Mouse (Mus musculus) forebrain, embryonic 13.5 days (tissue): ENCODE measurements around the gene Slc19a3. TPM values are rescaled to one million over a fixed set of nuclear protein-coding genes. Genes with fewer than 3 reads are reported as not detected.

ENCODE experiments used
- ATAC-seq: fragments of 200-750 bp; cut with Nextera tagmentation; 2 replicates; pipeline ENCODE4 v1.8.0; 2017
- H3K27ac ChIP-seq: fragments of 300-500 bp; sonication (generic); 2 replicates; pipeline ENCODE4 v1.5.1; 2015; ENCODE audit warnings: inconsistent platforms, mild to moderate bottlenecking, moderate library complexity
- H3K27me3 ChIP-seq: fragments of 300-500 bp; sonication (generic); 2 replicates; pipeline ENCODE4 v1.6.1; 2015; ENCODE audit warnings: mild to moderate bottlenecking, inconsistent platforms
- H3K36me3 ChIP-seq: fragments of 300-500 bp; sonication (generic); 2 replicates; pipeline ENCODE4 v1.6.1; 2015; ENCODE audit warnings: mild to moderate bottlenecking, inconsistent platforms; ENCODE audit not compliant: poor library complexity, severe bottlenecking
- H3K4me1 ChIP-seq: fragments of 300-500 bp; sonication (generic); 2 replicates; pipeline ENCODE4 v1.6.1; 2015; ENCODE audit warnings: inconsistent platforms
- H3K4me2 ChIP-seq: fragments of 300-500 bp; sonication (generic); 2 replicates; pipeline ENCODE4 v1.6.1; 2015; ENCODE audit warnings: inconsistent platforms, mild to moderate bottlenecking, moderate library complexity
- H3K4me3 ChIP-seq: fragments of 300-500 bp; sonication (generic); 2 replicates; pipeline ENCODE4 v1.5.1; 2015; ENCODE audit warnings: mild to moderate bottlenecking, inconsistent platforms
- H3K9ac ChIP-seq: fragments of 300-500 bp; sonication (generic); 2 replicates; pipeline ENCODE4 v1.6.1; 2015; ENCODE audit warnings: mild to moderate bottlenecking, inconsistent platforms
- H3K9me3 ChIP-seq: fragments of 300-500 bp; sonication (generic); replicated peaks from 2 replicates; pipeline ENCODE4 v1.6.1; 2016; ENCODE audit warnings: inconsistent platforms
- WGBS: fragments of 180-500 bp; shearing (Covaris S2); methylation state at CpG from one replicate; pipeline ENCODE4 v1.1.7; 2015; 5-methylcytosine and 5-hydroxymethylcytosine counted together
- polyA plus RNA-seq: library from polyadenylated mRNA; unstranded; fragments of >200 nt; fragmentation: Nextera tagmentation; extraction: Ambion mirVana; gene quantifications from 2 replicates; pipeline ENCODE4 v1.2.1, GENCODE M21; 2015

The Slc19a3 gene
- polyA plus RNA-seq: 0.35 and 0.59 TPM in 2 replicates

GRCm38 (mm10) chr1:83038109-83038672 lies at the start of gene Slc19a3:
Gene Slc19a3, minus strand, starts transcription at chr1:83038448.
- Histone ChIP-seq H3K4me3 (peak within 1 kb of the TSS; percentile 47), H3K4me1 (peaks cover 10% of the 10 kb centered on the region), H3K9me3 (no peaks in the 10 kb centered on the region), H3K27ac (no peak within 1 kb of the TSS), H3K27me3 (no peaks in the 10 kb centered on the region), H3K4me2 (peak within 1 kb of the TSS; percentile 76), H3K9ac (peak within 1 kb of the TSS; percentile 58), H3K36me3 (no peaks in the 10 kb centered on the region)
- ATAC-seq: peak; percentile 96
- under 1% methylated on average over 23 of the region's 25 CpGs for WGBS

- H3K27ac ChIP-seq: no peak overlapping the region
- H3K4me2 ChIP-seq: no peak overlapping the region
- H3K4me3 ChIP-seq: no peak overlapping the region
- no peaks in the 10 kb centered on the region for H3K36me3 ChIP-seq
- H3K9me3 ChIP-seq: no peaks in the 10 kb centered on the region
- H3K27me3 ChIP-seq: no peaks in the 10 kb centered on the region
- no peak for ATAC-seq
- H3K4me1 ChIP-seq: no peaks in the 10 kb centered on the region
- WGBS: 93% methylated on average over 2 of the region's 2 CpGs
- H3K9ac ChIP-seq: no peak overlapping the region
Measured at GRCm38 (mm10) chr1:83084790-83085189, 46.5 kb upstream of the Slc19a3 start.

- no peak for ATAC-seq
- Histone ChIP-seq H3K4me1 (peaks cover 5% of the 10 kb centered on the region; the same call in 1 of the 2 replicates), H3K9me3 (no peaks in the 10 kb centered on the region), H3K4me2 (no peak overlapping the region), H3K36me3 (no peaks in the 10 kb centered on the region), H3K9ac (no peak overlapping the region), H3K27me3 (no peaks in the 10 kb centered on the region), H3K4me3 (no peak overlapping the region), H3K27ac (no peak overlapping the region)
- WGBS: 87% methylated on average over 6 of the region's 6 CpGs
Measured at GRCm38 (mm10) chr1:83077016-83077415, 38.8 kb upstream of the Slc19a3 start.

GRCm38 (mm10) chr1:83076190-83076917 lies 38.1 kb upstream of the Slc19a3 start:
- peak; percentile 94 for ATAC-seq
- H3K4me2 ChIP-seq: peak overlapping the region; percentile 47

GRCm38 (mm10) chr1:83075526-83076189 lies 37.4 kb upstream of the Slc19a3 start:
- WGBS: 34% methylated on average over 15 of the region's 15 CpGs
- no peak overlapping the region for H3K9ac ChIP-seq
- H3K4me1 ChIP-seq: peaks cover 5% of the 10 kb centered on the region; the same call in 1 of the 2 replicates
- peak; percentile 68 for ATAC-seq
- H3K4me2 ChIP-seq: peak overlapping the region; percentile 47
- H3K27me3 ChIP-seq: no peaks in the 10 kb centered on the region
- H3K9me3 ChIP-seq: no peaks in the 10 kb centered on the region
- no peak overlapping the region for H3K27ac ChIP-seq
- H3K4me3 ChIP-seq: peak overlapping the region; percentile 27
- H3K36me3 ChIP-seq: no peaks in the 10 kb centered on the region

More at GRCm38 (mm10) chr1:83076190-83076917, 38.1 kb upstream of the Slc19a3 start:
- no peaks in the 10 kb centered on the region for H3K36me3 ChIP-seq
- H3K27ac ChIP-seq: no peak overlapping the region
- H3K9ac ChIP-seq: no peak overlapping the region
- H3K27me3 ChIP-seq: no peaks in the 10 kb centered on the region
- WGBS: 44% methylated on average over 11 of the region's 11 CpGs
- no peaks in the 10 kb centered on the region for H3K9me3 ChIP-seq
- peak overlapping the region; percentile 27 for H3K4me3 ChIP-seq
- peaks cover 5% of the 10 kb centered on the region; the same call in 1 of the 2 replicates for H3K4me1 ChIP-seq

GRCm38 (mm10) chr1:83067205-83067604 lies 29.0 kb upstream of the Slc19a3 start:
- Histone ChIP-seq H3K27ac (no peak overlapping the region), H3K27me3 (no peaks in the 10 kb centered on the region), H3K9me3 (no peaks in the 10 kb centered on the region), H3K9ac (no peak overlapping the region), H3K4me3 (no peak overlapping the region), H3K36me3 (no peaks in the 10 kb centered on the region), H3K4me2 (no peak overlapping the region), H3K4me1 (no peaks in the 10 kb centered on the region)
- WGBS: 89% methylated on average over 10 of the region's 10 CpGs
- ATAC-seq: no peak

GRCm38 (mm10) chr1:83066577-83066976 lies 28.3 kb upstream of the Slc19a3 start:
- Histone ChIP-seq H3K9me3 (no peaks in the 10 kb centered on the region), H3K4me2 (no peak overlapping the region), H3K27me3 (no peaks in the 10 kb centered on the region), H3K4me1 (no peaks in the 10 kb centered on the region), H3K4me3 (no peak overlapping the region), H3K9ac (no peak overlapping the region), H3K36me3 (no peaks in the 10 kb centered on the region), H3K27ac (no peak overlapping the region)
- 72% methylated on average over 4 of the region's 4 CpGs for WGBS
- no peak for ATAC-seq

GRCm38 (mm10) chr1:83064851-83065250 lies 26.6 kb upstream of the Slc19a3 start:
- Histone ChIP-seq H3K4me1 (no peaks in the 10 kb centered on the region), H3K4me3 (no peak overlapping the region), H3K9me3 (no peaks in the 10 kb centered on the region), H3K9ac (no peak overlapping the region), H3K36me3 (no peaks in the 10 kb centered on the region), H3K27me3 (no peaks in the 10 kb centered on the region), H3K27ac (no peak overlapping the region), H3K4me2 (no peak overlapping the region)
- ATAC-seq: no peak; the same call in 1 of the 2 replicates
- 31% methylated on average over 3 of the region's 3 CpGs for WGBS

GRCm38 (mm10) chr1:83060643-83061042 lies 22.4 kb upstream of the Slc19a3 start, which contains the start of gene Krtap28-13:
Gene Krtap28-13, plus strand, starts transcription at chr1:83060930.
- 92% methylated on average over 4 of the region's 4 CpGs for WGBS
- Histone ChIP-seq H3K36me3 (no peaks in the 10 kb centered on the region), H3K4me1 (no peaks in the 10 kb centered on the region), H3K27ac (no peak within 1 kb of the TSS), H3K4me3 (no peak within 1 kb of the TSS), H3K9me3 (no peaks in the 10 kb centered on the region), H3K4me2 (no peak within 1 kb of the TSS), H3K9ac (no peak within 1 kb of the TSS), H3K27me3 (no peaks in the 10 kb centered on the region)
- ATAC-seq: no peak

- Histone ChIP-seq H3K36me3 (no peaks in the 10 kb centered on the region), H3K9me3 (no peaks in the 10 kb centered on the region), H3K27ac (no peak within 1 kb of the TSS), H3K27me3 (no peaks in the 10 kb centered on the region), H3K9ac (no peak within 1 kb of the TSS), H3K4me3 (no peak within 1 kb of the TSS), H3K4me1 (no peaks in the 10 kb centered on the region), H3K4me2 (no peak within 1 kb of the TSS)
- WGBS: 88% methylated on average over 9 of the region's 9 CpGs
- no peak for ATAC-seq
Measured at GRCm38 (mm10) chr1:83059278-83059677, 21.0 kb upstream of the Slc19a3 start, which contains the start of gene A030005K14Rik. Gene A030005K14Rik, minus strand, starts transcription at chr1:83059378.

GRCm38 (mm10) chr1:83058481-83058880 lies 20.2 kb upstream of the Slc19a3 start:
- ATAC-seq: no peak
- 84% methylated on average over 1 of the region's 1 CpGs for WGBS
- H3K4me3 ChIP-seq: no peak overlapping the region

GRCm38 (mm10) chr1:83044882-83045427 lies 6.7 kb upstream of the Slc19a3 start, which contains the start of gene Gm47969:
Gene Gm47969, plus strand, starts transcription at chr1:83044932.
- Histone ChIP-seq H3K4me3 (no peak within 1 kb of the TSS), H3K4me1 (no peaks in the 10 kb centered on the region), H3K36me3 (no peaks in the 10 kb centered on the region), H3K27ac (no peak within 1 kb of the TSS), H3K4me2 (no peak within 1 kb of the TSS), H3K9ac (no peak within 1 kb of the TSS), H3K9me3 (no peaks in the 10 kb centered on the region), H3K27me3 (no peaks in the 10 kb centered on the region)
- ATAC-seq: no peak
- 85% methylated on average over 5 of the region's 5 CpGs for WGBS

More at GRCm38 (mm10) chr1:83058481-83058880, 20.2 kb upstream of the Slc19a3 start:
- Histone ChIP-seq H3K27ac (no peak overlapping the region), H3K4me2 (no peak overlapping the region), H3K9me3 (no peaks in the 10 kb centered on the region), H3K9ac (no peak overlapping the region), H3K27me3 (no peaks in the 10 kb centered on the region), H3K4me1 (no peaks in the 10 kb centered on the region), H3K36me3 (no peaks in the 10 kb centered on the region)
